In genomic region chr2:124461378-124461851, GRCm38 (mm10) we compare ENCODE assay signal across 17 mouse cellular contexts.
A peak's percentile ranks its signal among the peaks of the same experiment; 100 is the strongest.
DNase-seq lines count a peak whose midpoint lies in the region; ATAC-seq and TF ChIP-seq lines count a peak whose summit lies in the region.
"Had no signal": no experiment of that assay in that cellular context is flagged by ENCODE, and none has a peak within 500 bp of the region (broad histone marks: within the 10 kb centered on the region; RNA-seq: fewer than 3 reads in every experiment).

No protein-coding gene starts in this region.

- intact Hi-C loops in gastrocnemius, postnatal 14 days (cut with DNase I; ENCODE audit: low total_unique reads) = no loop called here

- DNase-seq in kidney, adult 2 months = peak; percentile 17
- no peak for DNase-seq in kidney, postnatal 10 days
- peak; percentile 78 for DNase-seq in Muller cell, postnatal 12 days (ENCODE audit: inconsistent ontology term)
- DNase-seq in ZHBTc4 (ENCODE audit: low read depth, low spot score) = peak; percentile 7
- DNase-seq in heart, postnatal 0 days (ENCODE audit: low spot score) = peak; percentile 53
- no peak for DNase-seq in cerebellum, adult 11 months
- DNase-seq in gastrocnemius, postnatal 14 days = no peak
- no peak for DNase-seq in cerebellum, adult 18-20 months
- DNase-seq: adrenal gland, postnatal 14 days; layer of hippocampus, postnatal 36 days; right cerebral cortex, adult 18-20 months; thymus, adult 2 months had no signal

- no peak overlapping the region for H3K4me3 ChIP-seq in kidney, adult 2 months (ENCODE audit: insufficient read depth, low read depth, low read length)
- H3K4me3 ChIP-seq in heart, postnatal 0 days (ENCODE audit: low read depth, low read length) = no peak overlapping the region
- H3K4me3 ChIP-seq: erythroblast, embryonic 14.5 days; midbrain, embryonic 15.5 days; neural tube, embryonic 12.5 days had no signal

- no peak overlapping the region for H3K27ac ChIP-seq in kidney, adult 2 months (ENCODE audit: insufficient read depth, low read depth, low read length)
- H3K27ac ChIP-seq in heart, postnatal 0 days (ENCODE audit: low read depth) = peak overlapping the region; percentile 71
- H3K27ac ChIP-seq: midbrain, embryonic 15.5 days; neural tube, embryonic 12.5 days had no signal

- no peaks in the 10 kb centered on the region for H3K36me3 ChIP-seq in kidney, adult 2 months (ENCODE audit: control insufficient read depth, insufficient read depth, low read length)
- H3K36me3 ChIP-seq in heart, postnatal 0 days (replicated peaks; ENCODE audit: control insufficient read depth, insufficient read depth, low read length) = no peaks in the 10 kb centered on the region
- H3K36me3 ChIP-seq: midbrain, embryonic 15.5 days; neural tube, embryonic 12.5 days had no signal

- TF ChIP-seq EP300 in heart, postnatal 0 days (IDR thresholded peaks at IDR 0.05; ENCODE audit: low read depth) = no peak

- H3K9ac ChIP-seq in heart, postnatal 0 days (replicated peaks; ENCODE audit: low read depth, low read length) = no peak overlapping the region
- H3K9ac ChIP-seq: midbrain, embryonic 15.5 days; neural tube, embryonic 12.5 days had no signal

- H3K9me3 ChIP-seq in heart, postnatal 0 days (replicated peaks; ENCODE audit: control insufficient read depth, low read length) = no peaks in the 10 kb centered on the region
- H3K9me3 ChIP-seq: midbrain, embryonic 15.5 days; neural tube, embryonic 12.5 days had no signal

- ATAC-seq in heart, postnatal 0 days (ENCODE audit: insufficient read depth, low read depth) = peak; percentile 43
- ATAC-seq: midbrain, embryonic 15.5 days; Patski had no signal

- TF ChIP-seq CTCF in kidney, adult 2 months (conservative IDR thresholded peaks at IDR 0.05; ENCODE audit: insufficient read depth, insufficient read length, low read depth, low read length) = no peak
- TF ChIP-seq CTCF in heart, postnatal 0 days (IDR thresholded peaks at IDR 0.05; ENCODE audit: low read depth) = no peak

- no peak for TF ChIP-seq POLR2A in kidney, adult 2 months (IDR thresholded peaks at IDR 0.05; ENCODE audit: low read depth, low read length)

- no peak overlapping the region for H3K4me2 ChIP-seq in heart, postnatal 0 days (ENCODE audit: low read depth, low read length)
- H3K4me2 ChIP-seq: midbrain, embryonic 15.5 days; neural tube, embryonic 12.5 days had no signal

- WGBS in kidney, adult 2 months = 38% methylated on average over 3 of the region's 3 CpGs
- WGBS in heart, postnatal 0 days = 12% methylated on average over 3 of the region's 3 CpGs

- H3K4me1 ChIP-seq in kidney, adult 2 months (ENCODE audit: control insufficient read depth, insufficient read depth, low read length) = no peaks in the 10 kb centered on the region
- peaks cover 29% of the 10 kb centered on the region for H3K4me1 ChIP-seq in heart, postnatal 0 days (ENCODE audit: control insufficient read depth, insufficient read depth)
- H3K4me1 ChIP-seq: midbrain, embryonic 15.5 days had no signal

- H3K27me3 ChIP-seq in kidney, adult 2 months (replicated peaks; ENCODE audit: control insufficient read depth, insufficient read depth, low read length) = no peaks in the 10 kb centered on the region
- H3K27me3 ChIP-seq in heart, postnatal 0 days (ENCODE audit: control insufficient read depth, insufficient read depth, low read length) = no peaks in the 10 kb centered on the region
- H3K27me3 ChIP-seq: CH12.LX; neural tube, embryonic 12.5 days; Patski had no signal

Comparison
In these comparisons a context has a peak if more than half of its experiments do, and no peak if none do; other contexts are left out.
1. DNase-seq: peak in kidney, adult 2 months (single experiment), Muller cell, postnatal 12 days (single experiment), ZHBTc4 (single experiment) and heart, postnatal 0 days (single experiment); none in kidney, postnatal 10 days (single experiment), cerebellum, adult 11 months (single experiment), gastrocnemius, postnatal 14 days (single experiment) and cerebellum, adult 18-20 months (0 of 2).